Mouse (Mus musculus) cerebellum, adult 2 months (tissue): ENCODE data around the gene Ffar4.

Source experiments
- CTCF ChIP-seq: fragments of 200-500 bp; IDR thresholded peaks from 2 replicates; pipeline ENCODE4 v1.5.1; 2011; ENCODE audit warnings: low read depth, mild to moderate bottlenecking, control low read depth, low read length, moderate library complexity, borderline replicate concordance; ENCODE audit not compliant: insufficient read depth
- POLR2A ChIP-seq: fragments of 200-500 bp; IDR thresholded peaks from 2 replicates; pipeline ENCODE4 v1.6.1; 2011; ENCODE audit warnings: low read length, control low read depth, borderline replicate concordance; ENCODE audit not compliant: insufficient read depth

DNA sequence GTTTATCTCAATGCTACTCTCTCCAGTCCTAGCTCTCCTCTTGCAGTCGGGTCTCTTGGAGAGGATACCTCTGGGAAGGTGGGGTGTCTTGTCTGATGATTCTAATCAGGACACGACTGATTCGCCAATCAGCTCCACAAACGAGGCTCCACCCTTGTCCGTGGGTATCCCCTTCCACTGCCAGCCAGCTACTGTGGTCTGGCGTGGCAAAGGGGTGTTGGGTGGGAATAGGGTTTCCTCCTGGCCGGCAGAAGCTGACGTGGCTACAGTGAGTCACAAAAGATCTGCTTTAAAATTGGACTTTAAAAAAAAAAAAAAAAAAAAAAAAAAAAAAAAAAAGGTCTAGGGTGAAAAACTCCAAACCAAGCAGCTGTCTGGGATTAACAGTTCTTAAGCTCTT is 14.2 kb downstream of the Ffar4 start:
- TF ChIP-seq CTCF, result no peak
- no peak for TF ChIP-seq POLR2A
